Mouse (Mus musculus) R1 (cell line): Measurements from ENCODE around the gene Ranbp1.
"Not testable (repeated sequence)": the region's sequence is repeated elsewhere in the genome, so short reads cannot be mapped to it uniquely, and the experiment has no call there.

ENCODE experiments used
- DNase-seq: peaks from one replicate; pipeline ENCODE4 v3.0.0-alpha.2; 2018; ENCODE audit warnings: low read depth, low spot score

The Ranbp1 gene

GRCm38 (mm10) chr16:18203430-18204091, 45.0 kb downstream of the Ranbp1 start:
- no peak for DNase-seq

- DNase-seq, result no peak
Observed at GRCm38 (mm10) chr16:18202061-18202460, 46.5 kb downstream of the Ranbp1 start.

DNA sequence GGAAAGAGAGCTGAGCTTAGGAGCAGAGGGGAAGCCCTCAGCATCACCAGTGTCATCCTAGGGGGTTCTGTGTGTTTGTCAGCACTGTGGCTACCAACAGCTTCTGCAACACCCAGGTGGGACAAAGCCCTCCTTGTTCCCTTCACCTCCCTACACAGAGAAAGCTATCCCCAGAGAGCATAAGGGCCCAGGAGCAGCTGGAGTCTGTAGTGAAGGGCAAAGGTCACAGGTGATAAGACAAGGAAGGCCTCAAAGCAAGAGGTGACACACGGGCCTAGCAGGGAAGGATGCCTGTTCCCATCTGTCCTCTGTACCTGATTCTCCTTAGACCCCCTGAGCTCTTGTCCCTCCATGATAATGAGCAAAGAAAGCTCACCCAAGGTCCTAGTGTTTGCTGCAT, 46.9 kb downstream of the Ranbp1 start:
- DNase-seq, result no peak

GRCm38 (mm10) chr16:18200062-18200461, 48.5 kb downstream of the Ranbp1 start:
- DNase-seq, result no peak

GRCm38 (mm10) chr16:18198365-18199098, 50.0 kb downstream of the Ranbp1 start:
- DNase-seq, result no peak

DNA sequence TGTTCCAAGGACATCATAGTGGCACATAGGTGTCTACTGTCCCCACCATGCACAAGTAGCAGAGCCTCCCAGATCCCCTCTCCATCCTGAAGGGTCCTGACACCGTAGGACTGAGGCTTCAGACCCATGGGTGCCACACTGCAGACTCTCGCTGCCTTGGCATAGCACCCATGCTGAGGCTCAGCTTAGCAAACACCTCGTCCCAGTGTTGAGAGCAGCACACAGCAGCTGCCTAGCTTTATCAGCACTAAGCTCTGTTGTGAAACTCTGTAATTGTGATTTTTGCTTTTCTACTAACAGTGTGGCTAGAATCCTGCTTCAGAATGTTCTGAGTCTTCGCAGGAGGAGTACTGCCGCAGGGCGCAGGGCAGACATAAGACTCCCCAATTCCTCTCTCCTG, 50.7 kb downstream of the Ranbp1 start:
- DNase-seq, result no peak

DNA sequence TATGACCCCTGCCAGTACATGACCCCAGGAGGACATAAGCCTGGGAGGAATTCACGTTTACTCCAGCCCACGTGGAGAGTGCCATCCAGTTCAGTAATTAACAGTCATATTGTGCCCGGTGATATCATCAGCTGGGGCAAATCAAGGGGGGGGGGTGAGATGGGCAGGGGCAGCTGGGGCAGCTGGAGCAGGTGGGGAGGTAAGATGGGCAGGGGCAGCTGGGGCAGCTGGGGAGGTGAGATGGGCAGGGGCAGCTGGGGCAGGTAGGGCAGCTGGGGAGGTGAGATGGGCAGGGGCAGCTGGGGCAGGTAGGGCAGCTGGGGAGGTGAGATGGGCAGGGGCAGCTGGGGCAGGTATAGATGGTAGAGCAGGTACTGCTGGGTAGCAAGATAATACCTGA, 53.0 kb downstream of the Ranbp1 start:
- not testable (repeated sequence) for DNase-seq

DNA sequence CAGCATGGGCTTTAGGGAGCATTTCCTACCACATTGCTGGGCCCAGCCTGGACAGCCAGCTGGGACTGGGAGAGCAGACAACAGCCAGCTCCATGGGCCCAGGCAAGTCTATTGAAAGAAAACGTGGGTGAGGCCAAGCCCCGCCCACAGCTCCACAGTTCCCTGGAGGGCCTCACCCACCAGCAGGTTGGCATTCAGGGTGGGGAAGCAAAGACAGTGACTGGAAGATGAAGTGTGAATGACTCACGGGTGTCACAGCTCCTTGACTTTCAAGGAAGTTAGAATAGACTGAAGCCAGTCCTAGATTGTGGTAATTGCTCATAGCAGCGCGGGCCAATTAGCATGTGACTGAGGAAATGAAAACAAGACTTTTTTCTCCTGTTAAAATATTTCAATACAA, 53.5 kb downstream of the Ranbp1 start:
- peak; percentile 18 for DNase-seq

DNA sequence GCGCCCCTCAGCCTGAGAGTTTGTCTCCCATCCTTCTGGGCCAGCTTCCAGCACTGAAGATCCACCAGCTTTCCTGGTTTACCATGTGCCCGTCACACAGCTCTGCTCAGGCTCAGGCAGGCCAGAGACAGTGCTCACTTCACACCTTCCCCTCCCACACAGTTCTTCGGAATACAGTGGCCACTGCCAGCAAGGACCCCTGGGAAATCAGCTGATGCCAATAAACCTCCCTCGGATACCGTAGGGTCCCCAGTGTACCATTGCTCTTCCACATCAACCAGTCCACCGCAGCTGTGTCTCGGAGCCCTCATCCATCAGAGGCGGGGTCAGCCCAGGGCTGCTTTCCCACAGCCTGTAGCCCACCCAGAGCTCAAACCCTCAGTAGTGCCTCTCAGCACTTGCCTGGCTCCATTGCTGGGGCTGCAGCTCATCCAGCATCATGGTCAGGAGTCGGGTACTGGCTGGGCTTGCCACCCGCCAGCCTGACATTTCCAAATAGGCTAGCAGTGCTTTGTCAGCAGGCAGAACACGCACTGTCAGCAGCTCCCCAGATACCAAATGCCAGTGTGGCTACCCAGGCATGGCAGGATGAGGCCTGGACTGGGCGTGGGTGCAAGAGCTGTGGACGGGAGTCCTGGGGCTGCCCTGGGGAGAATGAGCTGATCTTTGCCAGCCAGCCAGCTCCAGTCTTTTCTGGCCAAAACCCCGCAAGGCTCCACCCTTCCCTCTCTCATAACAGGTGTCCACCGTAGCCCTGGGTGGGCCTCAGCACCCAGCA, 54.1 kb downstream of the Ranbp1 start:
- no peak for DNase-seq

- no peak for DNase-seq
Observed at GRCm38 (mm10) chr16:18191006-18191405, 57.5 kb downstream of the Ranbp1 start.
